Mouse (Mus musculus) midbrain, postnatal 0 days (tissue): ENCODE measurements around the gene Pdzrn3. TPM values are rescaled to one million over a fixed set of nuclear protein-coding genes. Genes with fewer than 3 reads are reported as not detected.

ENCODE experiments used
- ATAC-seq: fragments of 200-750 bp; cut with Nextera tagmentation; 2 replicates; pipeline ENCODE4 v1.8.0; 2017; ENCODE audit warnings: moderate number of reproducible peaks, mild to moderate bottlenecking, moderate TSS enrichment, moderate library complexity; ENCODE audit not compliant: low FRiP score
- DNase-seq: peaks from one replicate; pipeline ENCODE4 v3.0.0-alpha.2; 2015; ENCODE audit warnings: low spot score
- H3K27ac ChIP-seq: fragments of 300-500 bp; sonication (generic); 2 replicates; pipeline ENCODE4 v1.5.1; 2014; ENCODE audit warnings: low read depth, mild to moderate bottlenecking, low read length, mixed read lengths
- H3K27me3 ChIP-seq: fragments of 300-500 bp; sonication (generic); 2 replicates; pipeline ENCODE4 v1.6.1; 2014; ENCODE audit warnings: low read length, control low read depth, mixed read lengths; ENCODE audit not compliant: insufficient read depth
- H3K36me3 ChIP-seq: fragments of 300-500 bp; sonication (generic); 2 replicates; pipeline ENCODE4 v1.6.1; 2014; ENCODE audit warnings: low read length, control low read depth, mixed read lengths; ENCODE audit not compliant: insufficient read depth
- H3K4me1 ChIP-seq: fragments of 300-500 bp; sonication (generic); 2 replicates; pipeline ENCODE4 v1.6.1; 2014; ENCODE audit warnings: mild to moderate bottlenecking, control low read depth, antibody characterized with exemption, low read length, mixed read lengths; ENCODE audit not compliant: insufficient read depth
- H3K4me2 ChIP-seq: fragments of 300-500 bp; sonication (generic); 2 replicates; pipeline ENCODE4 v1.6.1; 2014; ENCODE audit warnings: low read depth, mild to moderate bottlenecking, low read length, mixed read lengths; ENCODE audit not compliant: poor library complexity, severe bottlenecking
- H3K4me3 ChIP-seq: fragments of 300-500 bp; sonication (generic); 2 replicates; pipeline ENCODE4 v1.5.1; 2014; ENCODE audit warnings: low read depth, mild to moderate bottlenecking, low read length, moderate library complexity
- H3K9ac ChIP-seq: fragments of 300-500 bp; sonication (generic); replicated peaks from 2 replicates; pipeline ENCODE4 v1.6.1; 2014; ENCODE audit warnings: mild to moderate bottlenecking, low read length, moderate library complexity, mixed read lengths; ENCODE audit not compliant: poor library complexity, severe bottlenecking
- H3K9me3 ChIP-seq: fragments of 300-500 bp; sonication (generic); 2 replicates; pipeline ENCODE4 v1.6.1; 2016; ENCODE audit warnings: low read length, control low read depth
- CTCF ChIP-seq: IDR thresholded peaks from 2 replicates; pipeline ENCODE4 v1.5.1; 2016; ENCODE audit warnings: antibody characterized with exemption, mild to moderate bottlenecking
- WGBS: fragments of 180-500 bp; shearing (Covaris S2); extraction: QIAGEN DNeasy Blood & Tissue Kit; methylation state at CpG from one replicate; pipeline ENCODE4 v1.1.7; 2014; 5-methylcytosine and 5-hydroxymethylcytosine counted together
- polyA plus RNA-seq: library from polyadenylated mRNA; unstranded; fragments of >200 nt; fragmentation: Nextera tagmentation; extraction: Ambion mirVana; gene quantifications from 2 replicates; pipeline ENCODE4 v1.2.1, GENCODE M21; 2015
- total RNA-seq: library from RNA; depleted of rRNA; stranded (reverse); fragments of >200 nt; gene quantifications from 2 replicates; pipeline ENCODE4 v1.2.3, GENCODE M21; 2014

Gene Pdzrn3
- total and polyA plus RNA-seq, 2 experiments from 2014 or later: 10.8 to 27.2 TPM

DNA sequence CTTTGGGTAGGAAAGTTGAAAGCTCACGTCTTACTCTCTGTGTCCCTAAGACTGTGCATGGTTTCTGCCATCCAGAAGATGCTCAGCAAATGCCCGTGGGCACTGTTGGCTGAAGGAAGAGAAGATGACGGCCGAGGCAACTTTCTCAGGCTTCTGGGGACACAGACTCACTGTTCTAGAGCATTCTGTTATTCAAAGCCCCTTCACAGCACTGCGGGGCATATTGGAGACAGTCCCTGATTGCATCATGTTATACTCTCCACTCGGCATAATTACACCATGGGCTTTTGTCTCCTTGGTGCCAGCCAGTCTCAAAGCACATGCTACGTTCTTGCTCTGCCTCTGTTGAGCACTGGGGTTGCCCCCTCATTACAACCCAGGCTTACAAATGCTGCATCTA lies 7.8 kb upstream of the Pdzrn3 start:
- ATAC-seq (peak; percentile 89), DNase-seq (peak; percentile 79)
- no peak overlapping the region for H3K4me3 ChIP-seq
- no peak overlapping the region for H3K27ac ChIP-seq
- no peaks in the 10 kb centered on the region for H3K4me1 ChIP-seq
- H3K9ac ChIP-seq: no peak overlapping the region
- H3K27me3 ChIP-seq: peaks cover 5% of the 10 kb centered on the region; the same call in 1 of the 2 replicates
- 63% methylated on average over 7 of the region's 7 CpGs for WGBS
- no peaks in the 10 kb centered on the region for H3K36me3 ChIP-seq
- no peak overlapping the region for H3K4me2 ChIP-seq
- H3K9me3 ChIP-seq: no peaks in the 10 kb centered on the region
- no peak for TF ChIP-seq CTCF

DNA sequence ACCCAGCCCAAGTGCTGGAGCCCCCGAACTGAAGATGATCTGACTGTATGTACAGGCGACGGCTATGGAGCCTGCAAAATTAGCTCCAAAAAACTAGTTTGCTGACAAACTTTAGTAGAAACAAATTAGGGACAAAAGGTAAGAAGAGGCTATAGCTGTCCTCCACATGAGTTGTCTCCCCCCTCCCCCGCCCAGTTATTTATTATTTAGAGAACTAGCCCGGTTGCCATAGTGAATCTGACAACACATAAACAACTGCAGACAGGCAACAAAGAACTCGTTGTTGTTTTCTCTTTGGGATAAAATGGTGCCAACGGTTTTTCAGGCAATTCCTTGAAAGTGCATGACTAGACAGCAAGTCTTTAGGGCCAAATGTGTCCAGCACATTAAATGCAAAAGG lies 7.3 kb upstream of the Pdzrn3 start:
- no peaks in the 10 kb centered on the region for H3K9me3 ChIP-seq
- no peaks in the 10 kb centered on the region for H3K36me3 ChIP-seq
- H3K27me3 ChIP-seq: peaks cover 9% of the 10 kb centered on the region
- no peak for TF ChIP-seq CTCF
- DNase-seq: peak; percentile 74
- ATAC-seq: peak; percentile 62; the same call in 1 of the 2 replicates
- H3K9ac ChIP-seq: no peak overlapping the region
- H3K4me1 ChIP-seq: no peaks in the 10 kb centered on the region
- H3K4me2 ChIP-seq: no peak overlapping the region
- H3K27ac ChIP-seq: no peak overlapping the region
- WGBS: 72% methylated on average over 7 of the region's 7 CpGs
- no peak overlapping the region for H3K4me3 ChIP-seq

DNA sequence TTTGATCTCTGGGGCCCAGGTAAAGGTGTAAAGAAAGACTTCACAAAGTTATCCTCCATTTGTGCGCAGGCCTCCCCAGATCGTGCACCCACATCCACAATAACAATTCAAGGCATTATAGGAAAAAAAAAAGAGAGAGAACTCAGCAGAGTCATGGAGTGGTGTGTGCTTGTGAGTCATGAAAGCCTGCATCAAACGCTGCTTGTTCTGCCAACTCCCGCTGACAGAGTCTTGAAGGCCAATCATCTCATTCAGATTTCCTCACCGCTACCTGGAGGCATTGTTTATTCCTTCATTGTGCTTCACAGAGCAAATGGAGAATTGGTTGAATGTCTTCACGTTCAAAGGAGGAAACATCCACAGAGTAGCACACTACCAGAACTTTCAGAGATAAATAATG lies 6.8 kb upstream of the Pdzrn3 start:
- Histone ChIP-seq H3K4me3 (no peak overlapping the region), H3K4me2 (no peak overlapping the region), H3K27me3 (peaks cover 14% of the 10 kb centered on the region), H3K36me3 (no peaks in the 10 kb centered on the region), H3K9ac (no peak overlapping the region), H3K27ac (no peak overlapping the region), H3K4me1 (no peaks in the 10 kb centered on the region), H3K9me3 (no peaks in the 10 kb centered on the region)
- DNase-seq (no peak), ATAC-seq (no peak)
- TF ChIP-seq CTCF: no peak
- 73% methylated on average over 6 of the region's 6 CpGs for WGBS

DNA sequence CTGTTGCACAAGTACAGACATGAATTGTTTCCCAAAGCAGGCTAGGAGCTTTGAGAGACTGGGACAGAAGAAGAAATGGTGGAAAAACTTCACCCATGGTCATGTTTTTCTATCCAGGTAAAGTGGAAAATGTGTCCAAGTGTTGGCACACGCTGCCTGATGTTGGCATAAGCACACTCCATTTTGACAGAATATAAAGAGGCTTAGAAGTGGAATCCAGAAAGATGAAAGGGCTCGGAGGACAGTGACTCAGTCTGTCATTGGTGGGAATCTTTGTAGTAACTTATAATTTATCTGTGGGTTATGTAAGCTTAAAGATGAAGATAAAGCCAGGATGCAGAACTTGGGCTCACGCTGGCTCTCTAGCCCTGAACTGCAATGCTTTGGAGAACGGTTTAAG lies 5.2 kb upstream of the Pdzrn3 start:
- 74% methylated on average over 4 of the region's 4 CpGs for WGBS
- Histone ChIP-seq H3K9ac (no peak overlapping the region), H3K9me3 (no peaks in the 10 kb centered on the region), H3K27me3 (peaks cover 21% of the 10 kb centered on the region), H3K4me1 (peaks cover 3% of the 10 kb centered on the region; the same call in 1 of the 2 replicates), H3K27ac (no peak overlapping the region), H3K4me2 (no peak overlapping the region), H3K36me3 (no peaks in the 10 kb centered on the region), H3K4me3 (no peak overlapping the region)
- DNase-seq (no peak), ATAC-seq (no peak)
- no peak for TF ChIP-seq CTCF

DNA sequence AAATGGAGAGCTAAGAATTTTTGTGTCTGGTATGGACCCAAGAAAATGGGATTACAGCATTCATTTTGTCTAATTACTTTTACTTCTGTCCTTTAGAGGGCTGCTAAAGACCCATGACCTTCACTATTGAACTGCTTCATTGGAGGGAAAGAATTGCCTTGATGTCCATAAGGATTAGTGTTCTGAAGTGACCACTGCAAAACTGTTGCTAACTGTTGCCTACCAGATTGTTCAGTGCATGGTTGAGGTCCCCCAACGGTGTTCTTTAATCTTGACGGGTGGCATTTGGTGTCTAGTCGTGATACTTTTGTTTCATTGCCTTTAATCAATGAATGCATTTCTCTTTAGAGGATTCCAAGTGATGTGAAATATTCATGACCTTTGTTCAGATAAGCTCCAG lies 1.8 kb upstream of the Pdzrn3 start:
- no peak for DNase-seq
- H3K27ac ChIP-seq: no peak overlapping the region
- H3K4me3 ChIP-seq: no peak overlapping the region
- peaks cover 4% of the 10 kb centered on the region; the same call in 1 of the 2 replicates for H3K4me1 ChIP-seq
- H3K36me3 ChIP-seq: no peaks in the 10 kb centered on the region
- TF ChIP-seq CTCF: no peak
- no peak overlapping the region for H3K4me2 ChIP-seq
- no peaks in the 10 kb centered on the region for H3K9me3 ChIP-seq
- H3K9ac ChIP-seq: no peak overlapping the region
- no peak for ATAC-seq
- WGBS: 25% methylated on average over 3 of the region's 3 CpGs
- H3K27me3 ChIP-seq: peaks cover 38% of the 10 kb centered on the region

DNA sequence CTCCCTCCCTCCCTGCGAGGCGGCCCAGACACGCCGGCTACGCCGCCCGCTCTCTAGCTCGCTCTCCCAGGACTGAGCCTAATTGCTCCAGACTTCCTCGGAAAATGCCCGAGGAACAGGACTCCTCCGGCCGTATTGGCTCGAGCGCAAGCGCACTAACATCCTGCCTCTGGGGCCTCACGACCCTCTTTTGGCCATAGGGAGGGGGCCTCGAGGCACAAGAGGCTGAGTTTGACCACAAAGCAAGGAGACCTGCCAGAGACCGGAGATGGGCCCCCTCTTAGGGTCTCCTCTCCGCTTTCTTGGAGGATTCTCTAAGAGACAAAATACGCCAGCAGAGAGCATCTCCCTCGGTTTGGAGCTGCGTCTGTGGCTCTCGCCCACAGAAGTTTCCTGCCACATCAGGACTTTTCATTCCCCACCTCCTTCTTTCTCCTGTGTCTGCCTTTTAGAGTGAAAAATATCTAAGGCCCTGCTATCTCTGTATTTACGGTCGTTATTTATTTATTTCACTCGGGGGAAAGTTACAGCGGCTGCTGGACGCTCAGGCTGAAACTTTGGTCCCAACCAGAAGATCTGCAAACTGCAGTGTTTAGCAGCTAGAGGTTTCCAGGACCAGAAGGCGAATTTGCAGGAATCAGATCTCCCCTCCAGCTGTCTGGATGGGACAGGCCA lies 375 bp upstream of the Pdzrn3 start:
- Histone ChIP-seq H3K9me3 (no peaks in the 10 kb centered on the region), H3K4me2 (peak overlapping the region; percentile 96), H3K27me3 (peaks cover 41% of the 10 kb centered on the region), H3K36me3 (no peaks in the 10 kb centered on the region), H3K4me3 (peak overlapping the region; percentile 48), H3K27ac (no peak overlapping the region), H3K9ac (peak overlapping the region; percentile 13; the same call in 1 of the 2 replicates), H3K4me1 (peaks cover 4% of the 10 kb centered on the region; the same call in 1 of the 2 replicates)
- DNase-seq (peak; percentile 74), ATAC-seq (peak; percentile 74)
- TF ChIP-seq CTCF: no peak
- WGBS: under 1% methylated on average over 22 of the region's 29 CpGs
